Mouse (Mus musculus) CH12.LX (cell line): ENCODE results near the gene Snx9. TPM values are rescaled to one million over a fixed set of nuclear protein-coding genes. Genes with fewer than 3 reads are reported as not detected.

Source experiments
- DNase-seq: peaks from one replicate; pipeline ENCODE4 v3.0.0-alpha.2; 2013; ENCODE audit errors: extremely low read depth
- H3K27ac ChIP-seq: 2 replicates; pipeline ENCODE4 v1.5.1; 2012; ENCODE audit warnings: low read depth, mild to moderate bottlenecking, control low read depth, moderate library complexity; ENCODE audit not compliant: insufficient read depth
- H3K27me3 ChIP-seq: replicated peaks from 2 replicates; pipeline ENCODE3; 2012; ENCODE audit warnings: inconsistent platforms
- H3K36me3 ChIP-seq, 2 experiments: replicated peaks in 1 of 2; 2 replicates each; pipeline versions ENCODE3 to v1.6.1; 2012; ENCODE audit warnings: inconsistent platforms in 1 of 2, low read length in 1 of 2, mild to moderate bottlenecking in 1 of 2, mixed read lengths in 1 of 2, moderate library complexity in 1 of 2; ENCODE audit not compliant: control insufficient read depth in 1 of 2, insufficient read depth in 1 of 2
- H3K4me1 ChIP-seq, 2 experiments: 2 replicates each; pipeline ENCODE4 v1.6.1; 2012; ENCODE audit warnings: inconsistent platforms in 1 of 2, moderate library complexity in 1 of 2; ENCODE audit not compliant: insufficient read depth in 2 of 2, control insufficient read depth in 1 of 2
- H3K4me2 ChIP-seq: 2 replicates; pipeline ENCODE4 v1.6.1; 2012; ENCODE audit warnings: low read depth, mild to moderate bottlenecking, control low read depth; ENCODE audit not compliant: poor library complexity, insufficient read depth, severe bottlenecking
- H3K4me3 ChIP-seq, 3 experiments: fragments of 150-350 bp in 1 of 3; sonication (generic) in 1 of 3; replicated peaks in 1 of 3; 2 replicates each; pipeline versions ENCODE3 to v1.5.1; 2011 to 2012; ENCODE audit warnings: low read depth in 2 of 3, low read length in 2 of 3, mild to moderate bottlenecking in 2 of 3, moderate library complexity in 2 of 3, control low read depth in 1 of 3, improper control_type of control experiment in 1 of 3, inconsistent platforms in 1 of 3, mixed read lengths in 1 of 3; ENCODE audit not compliant: poor library complexity in 1 of 3
- H3K79me2 ChIP-seq: replicated peaks from 2 replicates; pipeline ENCODE4 v1.6.1; 2012; ENCODE audit warnings: mild to moderate bottlenecking, moderate library complexity; ENCODE audit not compliant: control insufficient read depth, poor library complexity, insufficient read depth, severe bottlenecking; ENCODE audit errors: extremely low read depth
- H3K9ac ChIP-seq: 2 replicates; pipeline ENCODE4 v1.6.1; 2012; ENCODE audit warnings: low read depth, mild to moderate bottlenecking, control low read depth, moderate library complexity; ENCODE audit not compliant: insufficient read depth
- H3K9me3 ChIP-seq: replicated peaks from 2 replicates; pipeline ENCODE3; 2012; ENCODE audit warnings: low read length, inconsistent platforms, mixed read lengths
- CTCF ChIP-seq, 2 experiments: IDR thresholded peaks in 1 of 2; conservative IDR thresholded peaks in 1 of 2; 2 replicates each; pipeline ENCODE4 v1.5.1; 2011 to 2012; ENCODE audit warnings: low read depth in 2 of 2, low read length in 2 of 2, improper control_type of control experiment in 1 of 2, inconsistent platforms in 1 of 2, mild to moderate bottlenecking in 1 of 2, moderate library complexity in 1 of 2
- E2F4 ChIP-seq: IDR thresholded peaks from 2 replicates; pipeline ENCODE4 v1.6.1; 2011; ENCODE audit warnings: low read depth, low read length, improper control_type of control experiment; ENCODE audit not compliant: insufficient replicate concordance
- ELF1 ChIP-seq: IDR thresholded peaks from 2 replicates; pipeline ENCODE4 v1.6.1; 2014; ENCODE audit warnings: low read depth, mild to moderate bottlenecking, inconsistent platforms, low read length, improper control_type of control experiment
- ETS1 ChIP-seq: conservative IDR thresholded peaks from 2 replicates; pipeline ENCODE4 v1.6.1; 2012; ENCODE audit warnings: low read depth, mild to moderate bottlenecking, inconsistent platforms, low read length, improper control_type of control experiment, moderate library complexity
- GABPA ChIP-seq: IDR thresholded peaks from 2 replicates; pipeline ENCODE4 v1.6.1; 2012; ENCODE audit warnings: low read depth, low read length, improper control_type of control experiment, inconsistent platforms; ENCODE audit not compliant: insufficient replicate concordance
- IRF4 ChIP-seq: IDR thresholded peaks from 2 replicates; pipeline ENCODE4 v1.6.1; 2014; ENCODE audit warnings: low read depth, mild to moderate bottlenecking, inconsistent platforms, low read length, improper control_type of control experiment
- JUN ChIP-seq: IDR thresholded peaks from 2 replicates; pipeline ENCODE4 v1.6.1; 2011; ENCODE audit warnings: low read depth, mild to moderate bottlenecking, low read length, improper control_type of control experiment, moderate library complexity; ENCODE audit not compliant: insufficient read depth
- MAFK ChIP-seq: IDR thresholded peaks from 2 replicates; pipeline ENCODE4 v1.6.1; 2011; ENCODE audit warnings: low read length, improper control_type of control experiment; ENCODE audit not compliant: insufficient replicate concordance
- PAX5 ChIP-seq: IDR thresholded peaks from 2 replicates; pipeline ENCODE4 v1.6.1; 2012; ENCODE audit warnings: low read length, inconsistent platforms, mixed read lengths
- POLR2A ChIP-seq: IDR thresholded peaks from 2 replicates; pipeline ENCODE4 v1.6.1; 2011; ENCODE audit warnings: low read depth, mild to moderate bottlenecking, improper control_type of control experiment, low read length
- POLR2AphosphoS2 ChIP-seq: IDR thresholded peaks from 2 replicates; pipeline ENCODE4 v1.6.1; 2011; ENCODE audit warnings: low read depth, low read length, improper control_type of control experiment
- RAD21 ChIP-seq: IDR thresholded peaks from 2 replicates; pipeline ENCODE4 v1.6.1; 2011; ENCODE audit warnings: low read depth, mild to moderate bottlenecking, low read length, improper control_type of control experiment, moderate library complexity
- RCOR1 ChIP-seq: conservative IDR thresholded peaks from 2 replicates; pipeline ENCODE4 v1.6.1; 2012; ENCODE audit warnings: low read depth, mild to moderate bottlenecking, inconsistent platforms, low read length, improper control_type of control experiment
- SIN3A ChIP-seq: IDR thresholded peaks from 2 replicates; pipeline ENCODE4 v1.6.1; 2012; ENCODE audit warnings: low read length, improper control_type of control experiment, inconsistent platforms
- TBP ChIP-seq: conservative IDR thresholded peaks from 2 replicates; pipeline ENCODE4 v1.6.1; 2011; ENCODE audit warnings: low read depth, low read length, improper control_type of control experiment
- TCF12 ChIP-seq: IDR thresholded peaks from 2 replicates; pipeline ENCODE4 v1.6.1; 2014; ENCODE audit warnings: low read depth, mild to moderate bottlenecking, inconsistent platforms, low read length, improper control_type of control experiment
- USF2 ChIP-seq: conservative IDR thresholded peaks from 2 replicates; pipeline ENCODE4 v1.6.1; 2011; ENCODE audit warnings: low read depth, low read length, improper control_type of control experiment
- ZC3H11A ChIP-seq: IDR thresholded peaks from 2 replicates; pipeline ENCODE4 v1.6.1; 2012; ENCODE audit warnings: low read depth, mild to moderate bottlenecking, inconsistent platforms, low read length, improper control_type of control experiment
- ZNF384 ChIP-seq: IDR thresholded peaks from 2 replicates; pipeline ENCODE4 v1.6.1; 2012; ENCODE audit warnings: low read depth, low read length, improper control_type of control experiment, inconsistent platforms
- dilution Hi-C: fragments of 300-500 bp; cut with MboI; formaldehyde crosslinking; loops from 2 replicates; pipeline ENCODE4 v1.14.3; 2020; ENCODE audit warnings: low sequenced_read_pairs; ENCODE audit not compliant: extremely low pct_unique_long_range_greater_than_20kb, extremely low pct_ligation_motif_present
- in situ Hi-C: fragments of 300-500 bp; cut with MboI; formaldehyde crosslinking; loops from 3 replicates; pipeline ENCODE4 v1.14.3; 2019; ENCODE audit warnings: low sequenced_read_pairs, low pct_ligation_motif_present, low pct_unique_long_range_greater_than_20kb, mixed read lengths
- polyA plus RNA-seq: library from polyadenylated mRNA; unstranded; fragments of >175 nt; gene quantifications from 2 replicates; pipeline ENCODE4 v1.2.1, GENCODE M21; 2012; ENCODE audit warnings: low read depth; ENCODE audit not compliant: insufficient read length
- total RNA-seq, 2 experiments: library from RNA; depleted of rRNA; stranded (reverse); fragments of 300-350 nt in 1 of 2; fragments of >200 nt in 1 of 2; gene quantifications; 2 replicates each; pipeline ENCODE4 v1.2.3; 2012 to 2014

Snx9 gene
- total and polyA plus RNA-seq, 3 experiments, result 16.3 to 26.3 (median 17.1) TPM

- TF ChIP-seq ETS1 (no peak), IRF4 (no peak), POLR2AphosphoS2 (no peak), PAX5 (no peak)
These were observed 12.8 kb downstream of the Snx9 start (continued) for GRCm38 (mm10) chr17:5853936-5854335.

- dilution Hi-C loops, result no loop called here
- in situ Hi-C loops, result loop anchor here (10.0 kb wide), 1 partner anchor 61 kb away; no protein-coding TSS in a partner anchor
- Histone ChIP-seq H3K4me2 (no peak overlapping the region), H3K27ac (no peak overlapping the region), H3K27me3 (no peaks in the 10 kb centered on the region), H3K4me1 (peaks cover 0 to 3% of the 10 kb centered on the region in 2 experiments; a peak in 1 of 4 replicates), H3K4me3 (no peak overlapping the region), H3K36me3 (peaks cover 0 to 44% of the 10 kb centered on the region in 2 experiments), H3K9me3 (no peaks in the 10 kb centered on the region), H3K79me2 (peaks cover 2% of the 10 kb centered on the region; the same call in 1 of the 2 replicates), H3K9ac (no peak overlapping the region)
- DNase-seq, result no peak
- no peak for TF ChIP-seq MAFK
- TF ChIP-seq RAD21, result no peak
- TF ChIP-seq GABPA, result no peak
- TF ChIP-seq TCF12, result no peak
These were observed 14.4 kb downstream of the Snx9 start for GRCm38 (mm10) chr17:5855560-5855959.

- TF ChIP-seq IRF4 (no peak), JUN (no peak), ZC3H11A (no peak), ELF1 (no peak), SIN3A (no peak), ZNF384 (no peak), POLR2A (no peak), RCOR1 (no peak), USF2 (no peak), PAX5 (no peak), CTCF (conservative IDR thresholded peaks at IDR 0.05 in 1 of 2, IDR thresholded peaks at IDR 0.05 in 1 of 2; ENCODE audit: low read depth in 2 of 2, low read length in 2 of 2) (no peak), E2F4 (no peak), TBP (no peak), GABPA (no peak)
- Histone ChIP-seq H3K79me2 (peaks cover 2% of the 10 kb centered on the region; the same call in 1 of the 2 replicates), H3K27me3 (no peaks in the 10 kb centered on the region), H3K9me3 (no peaks in the 10 kb centered on the region), H3K4me3 (no peak overlapping the region), H3K27ac (no peak overlapping the region), H3K36me3 (peaks cover 0 to 44% of the 10 kb centered on the region in 2 experiments), H3K4me1 (no peaks in the 10 kb centered on the region; a peak in 1 of 4 replicates), H3K4me2 (no peak overlapping the region), H3K9ac (no peak overlapping the region)
- dilution Hi-C loops (no loop called here), in situ Hi-C loops (loop anchor here (10.0 kb wide), 1 partner anchor 62 kb away; no protein-coding TSS in a partner anchor)
- DNase-seq, result no peak
These were observed 15.3 kb downstream of the Snx9 start for GRCm38 (mm10) chr17:5856426-5856825.
